Comparison of ENCODE assay signal across 33 mouse cellular contexts in genomic region chr3:82809769-82810168, GRCm38 (mm10).
"Had no signal": no experiment of that assay in that cellular context is flagged by ENCODE, and none has a peak within 500 bp of the region (broad histone marks: within the 10 kb centered on the region; RNA-seq: fewer than 3 reads in every experiment).

No protein-coding gene starts in this region.

- H3K9ac ChIP-seq: heart, embryonic 12.5 days; heart, embryonic 13.5 days; heart, embryonic 15.5 days; hindbrain, embryonic 12.5 days; hindbrain, embryonic 13.5 days; hindbrain, embryonic 14.5 days; hindbrain, embryonic 15.5 days; kidney, embryonic 15.5 days had no signal

- ATAC-seq: hindbrain, embryonic 16.5 days; hindbrain, postnatal 0 days; inflammation-experienced regulatory T-cells, adult 6 months had no signal

- DNase-seq: heart, postnatal 10 days; heart, postnatal 14 days; heart, postnatal 36 days; heart, postnatal 4 days; kidney, adult 11 months; kidney, adult 18-20 months; kidney, adult 2 months; kidney, adult 8-10 months; kidney, adult 9 months; kidney, postnatal 10 days; kidney, postnatal 14 days; kidney, postnatal 25 days; kidney, postnatal 36 days; kidney, postnatal 4 days; layer of hippocampus, adult 9-11 months; layer of hippocampus, postnatal 36 days had no signal

- H3K27ac ChIP-seq: heart, embryonic 10.5 days; heart, embryonic 13.5 days; heart, embryonic 15.5 days; hindbrain, embryonic 10.5 days; hindbrain, embryonic 12.5 days; hindbrain, embryonic 13.5 days; hindbrain, embryonic 14.5 days; hindbrain, embryonic 15.5 days; hindbrain, postnatal 0 days; kidney, embryonic 15.5 days; kidney, postnatal 0 days; layer of hippocampus, adult 2 months; left cerebral cortex, adult 2 months had no signal

- H3K27me3 ChIP-seq: heart, embryonic 12.5 days; heart, embryonic 13.5 days; heart, embryonic 15.5 days; hindbrain, embryonic 12.5 days; hindbrain, embryonic 13.5 days; hindbrain, embryonic 15.5 days; kidney, embryonic 15.5 days had no signal

- H3K4me2 ChIP-seq: heart, embryonic 11.5 days; heart, embryonic 12.5 days; heart, embryonic 13.5 days; heart, embryonic 15.5 days; hindbrain, embryonic 12.5 days; hindbrain, embryonic 13.5 days; hindbrain, embryonic 14.5 days; hindbrain, embryonic 15.5 days; kidney, embryonic 15.5 days had no signal

- H3K4me3 ChIP-seq: heart, embryonic 10.5 days; heart, embryonic 12.5 days; heart, embryonic 13.5 days; heart, embryonic 15.5 days; hindbrain, embryonic 10.5 days; hindbrain, embryonic 12.5 days; hindbrain, embryonic 13.5 days; hindbrain, embryonic 15.5 days; kidney, embryonic 15.5 days; layer of hippocampus, adult 2 months; left cerebral cortex, adult 2 months had no signal

- H3K36me3 ChIP-seq: heart, embryonic 10.5 days; heart, embryonic 12.5 days; heart, embryonic 13.5 days; heart, embryonic 15.5 days; hindbrain, embryonic 10.5 days; hindbrain, embryonic 12.5 days; hindbrain, embryonic 13.5 days; hindbrain, embryonic 15.5 days; kidney, embryonic 15.5 days had no signal

- H3K4me1 ChIP-seq: heart, embryonic 10.5 days; heart, embryonic 12.5 days; heart, embryonic 13.5 days; heart, embryonic 15.5 days; hindbrain, embryonic 10.5 days; hindbrain, embryonic 12.5 days; hindbrain, embryonic 13.5 days; hindbrain, embryonic 15.5 days; kidney, embryonic 15.5 days had no signal

- H3K9me3 ChIP-seq: heart, embryonic 10.5 days; heart, embryonic 12.5 days; heart, embryonic 13.5 days; heart, embryonic 15.5 days; hindbrain, embryonic 10.5 days; hindbrain, embryonic 12.5 days; hindbrain, embryonic 13.5 days; hindbrain, embryonic 15.5 days; kidney, embryonic 15.5 days had no signal
